20 mouse cellular contexts compared by ENCODE assay signal in the genomic region with DNA sequence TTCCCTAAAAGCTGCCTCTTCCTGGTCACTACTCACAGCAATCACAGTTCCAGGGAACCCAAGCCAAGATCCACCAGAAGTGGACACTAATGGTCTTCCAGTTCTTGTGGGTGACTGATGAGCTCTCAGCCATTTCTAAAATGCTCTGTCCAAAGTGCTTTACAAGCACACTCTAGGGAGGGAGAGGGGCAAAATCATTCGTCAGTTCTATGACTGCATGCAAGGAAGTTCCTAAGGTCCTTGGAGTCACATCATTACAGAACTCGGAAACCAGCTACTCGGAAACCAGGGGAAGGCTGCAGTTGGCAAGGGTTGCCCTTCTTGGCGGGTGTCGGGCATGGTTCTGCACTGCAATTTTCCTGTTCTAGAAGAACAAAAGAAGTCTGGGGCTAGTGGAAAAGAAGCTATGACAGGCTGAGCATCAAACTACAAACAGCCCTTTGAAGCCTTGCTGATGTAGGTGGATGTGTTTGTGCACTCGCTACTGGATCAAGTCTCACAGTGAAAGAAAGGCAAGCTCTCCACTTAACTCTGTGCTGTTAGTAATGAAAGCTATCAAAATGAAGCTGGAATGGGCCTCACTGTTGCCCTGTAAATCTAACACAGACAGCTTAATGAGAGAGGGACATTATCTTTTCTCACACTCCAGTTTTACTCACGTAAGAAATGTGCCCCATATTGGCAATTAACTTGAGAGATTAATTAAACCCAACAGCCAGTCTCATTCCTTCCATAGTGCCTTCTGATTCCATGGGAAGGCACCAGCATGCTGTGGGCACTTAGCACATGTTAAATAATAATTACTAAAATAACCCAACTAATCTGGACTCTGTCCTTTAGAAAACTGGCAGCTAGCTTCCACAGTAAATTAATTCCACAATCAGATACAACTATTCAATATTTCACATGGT.
DNase-seq lines count a peak whose midpoint lies in the region; ATAC-seq and TF ChIP-seq lines count a peak whose summit lies in the region.
"Had no signal": no experiment of that assay in that cellular context is flagged by ENCODE, and none has a peak within 500 bp of the region (broad histone marks: within the 10 kb centered on the region; RNA-seq: fewer than 3 reads in every experiment).

No protein-coding gene starts in this region.

- no peak overlapping the region for H3K4me3 ChIP-seq in hindbrain, embryonic 14.5 days (replicated peaks; ENCODE audit: low read length)
- H3K4me3 ChIP-seq in hindbrain, embryonic 11.5 days (ENCODE audit: low read depth, low read length) = no peak overlapping the region
- H3K4me3 ChIP-seq in neural tube, embryonic 12.5 days = no peak overlapping the region
- H3K4me3 ChIP-seq in forebrain, postnatal 0 days (ENCODE audit: low read depth, low read length) = no peak overlapping the region
- H3K4me3 ChIP-seq: gastrocnemius, adult 2 months; heart, embryonic 15.5 days; lung, embryonic 15.5 days; midbrain, embryonic 13.5 days had no signal

- no peaks in the 10 kb centered on the region for H3K36me3 ChIP-seq in hindbrain, embryonic 14.5 days (replicated peaks; ENCODE audit: control insufficient read depth, insufficient read depth)
- H3K36me3 ChIP-seq in hindbrain, embryonic 11.5 days (ENCODE audit: control insufficient read depth, insufficient read depth, low read length) = no peaks in the 10 kb centered on the region
- no peaks in the 10 kb centered on the region for H3K36me3 ChIP-seq in neural tube, embryonic 12.5 days
- H3K36me3 ChIP-seq in forebrain, postnatal 0 days (ENCODE audit: insufficient read depth) = no peaks in the 10 kb centered on the region
- H3K36me3 ChIP-seq: heart, embryonic 15.5 days; lung, embryonic 15.5 days; midbrain, embryonic 13.5 days had no signal

- DNase-seq in hindbrain, embryonic 14.5 days (ENCODE audit: low spot score) = peak; percentile 29
- DNase-seq in hindbrain, embryonic 11.5 days (ENCODE audit: low spot score) = no peak
- no peak for DNase-seq in neural tube, embryonic 10.5 days (ENCODE audit: extremely low spot score, low spot score)
- DNase-seq in forebrain, postnatal 0 days = no peak
- DNase-seq in embryo, embryonic 10.5 days (ENCODE audit: low spot score) = no peak
- no peak for DNase-seq in lung, postnatal 10 days
- DNase-seq in gastrocnemius, adult 8-10 months (ENCODE audit: low spot score in 2 of 2) = no peak
- DNase-seq: adrenal gland, adult 8-10 months; B cell, adult 2 months; cerebellum, adult 11-12 months; cerebellum, postnatal 36 days; gastrocnemius, adult 2 months; heart, adult 18-20 months; heart, postnatal 4 days; thymus, postnatal 25 days had no signal

- no peaks in the 10 kb centered on the region for H3K27me3 ChIP-seq in hindbrain, embryonic 14.5 days (ENCODE audit: control insufficient read depth, insufficient read depth, low read length)
- H3K27me3 ChIP-seq in hindbrain, embryonic 11.5 days (ENCODE audit: control insufficient read depth, insufficient read depth, low read length) = no peaks in the 10 kb centered on the region
- H3K27me3 ChIP-seq in neural tube, embryonic 12.5 days (replicated peaks) = no peaks in the 10 kb centered on the region
- no peaks in the 10 kb centered on the region for H3K27me3 ChIP-seq in forebrain, postnatal 0 days (ENCODE audit: insufficient read depth, low read length)
- H3K27me3 ChIP-seq: heart, embryonic 15.5 days; lung, embryonic 15.5 days; midbrain, embryonic 13.5 days had no signal

- no peak for ATAC-seq in hindbrain, embryonic 14.5 days (ENCODE audit: low FRiP score)
- ATAC-seq in hindbrain, embryonic 11.5 days (ENCODE audit: low FRiP score) = no peak
- ATAC-seq in neural tube, embryonic 12.5 days (ENCODE audit: low FRiP score, low read depth) = peak; percentile 48; the same call in 1 of the 2 replicates
- peak; percentile 25; the same call in 1 of the 2 replicates for ATAC-seq in forebrain, postnatal 0 days
- ATAC-seq: midbrain, embryonic 13.5 days had no signal

- H3K4me2 ChIP-seq in hindbrain, embryonic 14.5 days (replicated peaks) = no peak overlapping the region
- no peak overlapping the region for H3K4me2 ChIP-seq in hindbrain, embryonic 11.5 days (replicated peaks; ENCODE audit: low read depth, low read length)
- no peak overlapping the region for H3K4me2 ChIP-seq in neural tube, embryonic 12.5 days (replicated peaks)
- H3K4me2 ChIP-seq in forebrain, postnatal 0 days (ENCODE audit: low read depth) = no peak overlapping the region
- H3K4me2 ChIP-seq: heart, embryonic 15.5 days; lung, embryonic 15.5 days; midbrain, embryonic 13.5 days had no signal

- 67% methylated on average over 7 of the region's 7 CpGs for WGBS in hindbrain, embryonic 14.5 days
- 83% methylated on average over 7 of the region's 7 CpGs for WGBS in hindbrain, embryonic 11.5 days
- WGBS in neural tube, embryonic 12.5 days = 68% methylated on average over 7 of the region's 7 CpGs
- WGBS in forebrain, postnatal 0 days = 34% methylated on average over 7 of the region's 7 CpGs

- no peak overlapping the region for H3K27ac ChIP-seq in hindbrain, embryonic 14.5 days
- H3K27ac ChIP-seq in hindbrain, embryonic 11.5 days (ENCODE audit: low read depth, low read length) = no peak overlapping the region
- no peak overlapping the region for H3K27ac ChIP-seq in neural tube, embryonic 12.5 days
- H3K27ac ChIP-seq in forebrain, postnatal 0 days (ENCODE audit: low read depth, low read length) = no peak overlapping the region
- H3K27ac ChIP-seq: gastrocnemius, adult 2 months; heart, embryonic 15.5 days; liver, embryonic 14.5 days; lung, embryonic 15.5 days; midbrain, embryonic 13.5 days had no signal

- TF ChIP-seq CTCF in forebrain, postnatal 0 days (IDR thresholded peaks at IDR 0.05; ENCODE audit: low read depth) = no peak

- no peaks in the 10 kb centered on the region for H3K9me3 ChIP-seq in hindbrain, embryonic 14.5 days (ENCODE audit: control insufficient read depth, low read length)
- H3K9me3 ChIP-seq in hindbrain, embryonic 11.5 days (ENCODE audit: control insufficient read depth, low read length) = no peaks in the 10 kb centered on the region
- H3K9me3 ChIP-seq in neural tube, embryonic 12.5 days = no peaks in the 10 kb centered on the region
- no peaks in the 10 kb centered on the region for H3K9me3 ChIP-seq in forebrain, postnatal 0 days (ENCODE audit: low read length)
- H3K9me3 ChIP-seq: heart, embryonic 15.5 days; lung, embryonic 15.5 days; midbrain, embryonic 13.5 days had no signal

- no peak overlapping the region for H3K9ac ChIP-seq in hindbrain, embryonic 14.5 days
- no peak overlapping the region for H3K9ac ChIP-seq in hindbrain, embryonic 11.5 days (ENCODE audit: low read depth, low read length)
- H3K9ac ChIP-seq in neural tube, embryonic 12.5 days = no peak overlapping the region
- no peak overlapping the region for H3K9ac ChIP-seq in forebrain, postnatal 0 days
- H3K9ac ChIP-seq: heart, embryonic 15.5 days; liver, embryonic 14.5 days; lung, embryonic 15.5 days; midbrain, embryonic 13.5 days had no signal

- H3K4me1 ChIP-seq in hindbrain, embryonic 14.5 days (replicated peaks; ENCODE audit: control insufficient read depth, insufficient read depth, low read length) = no peaks in the 10 kb centered on the region
- H3K4me1 ChIP-seq in hindbrain, embryonic 11.5 days (replicated peaks; ENCODE audit: control insufficient read depth, insufficient read depth, low read length) = no peaks in the 10 kb centered on the region
- no peaks in the 10 kb centered on the region for H3K4me1 ChIP-seq in neural tube, embryonic 12.5 days
- no peaks in the 10 kb centered on the region for H3K4me1 ChIP-seq in forebrain, postnatal 0 days (ENCODE audit: insufficient read depth)
- H3K4me1 ChIP-seq: heart, embryonic 15.5 days; lung, embryonic 15.5 days; midbrain, embryonic 13.5 days had no signal

Comparison
In these comparisons a context has a peak if more than half of its experiments do, and no peak if none do; other contexts are left out.
1. ATAC-seq: peak in neural tube, embryonic 12.5 days (single experiment) and forebrain, postnatal 0 days (single experiment); none in hindbrain, embryonic 14.5 days (single experiment) and hindbrain, embryonic 11.5 days (single experiment).